Mouse (Mus musculus) fat pad, adult 2 months (tissue): ENCODE results near the gene Acsm2.
"Not testable (repeated sequence)": the region's sequence is repeated elsewhere in the genome, so short reads cannot be mapped to it uniquely, and the experiment has no call there.

ENCODE experiments used
- DNase-seq: peaks from one replicate; pipeline ENCODE4 v3.0.0-alpha.2; 2011; ENCODE audit warnings: low read depth, low spot score; ENCODE audit errors: extremely low read depth

Gene Acsm2

GRCm38 (mm10) chr7:119561441-119561840, 7.3 kb downstream of the Acsm2 start:
- no peak for DNase-seq

DNA sequence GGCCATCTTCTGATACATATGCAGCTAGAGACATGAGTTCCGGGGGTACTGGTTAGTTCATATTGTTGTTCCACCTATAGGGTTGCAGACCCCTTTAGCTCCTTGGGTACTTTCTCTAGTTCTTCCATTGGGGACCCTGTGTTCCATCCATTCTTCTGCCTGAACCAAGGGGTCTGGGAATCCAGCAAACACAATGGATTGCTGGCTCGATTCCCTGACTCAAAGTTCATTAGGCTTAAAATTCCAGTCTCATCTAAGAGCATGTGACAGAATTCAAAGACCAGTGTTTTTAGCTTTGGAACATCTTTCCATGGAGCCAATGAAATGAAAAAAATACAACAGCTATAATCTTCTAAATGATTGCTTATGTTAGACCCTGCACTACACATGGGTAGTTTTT, 8.3 kb downstream of the Acsm2 start:
- not testable (repeated sequence) for DNase-seq

GRCm38 (mm10) chr7:119594530-119595107, 40.5 kb downstream of the Acsm2 start:
- no peak for DNase-seq

DNA sequence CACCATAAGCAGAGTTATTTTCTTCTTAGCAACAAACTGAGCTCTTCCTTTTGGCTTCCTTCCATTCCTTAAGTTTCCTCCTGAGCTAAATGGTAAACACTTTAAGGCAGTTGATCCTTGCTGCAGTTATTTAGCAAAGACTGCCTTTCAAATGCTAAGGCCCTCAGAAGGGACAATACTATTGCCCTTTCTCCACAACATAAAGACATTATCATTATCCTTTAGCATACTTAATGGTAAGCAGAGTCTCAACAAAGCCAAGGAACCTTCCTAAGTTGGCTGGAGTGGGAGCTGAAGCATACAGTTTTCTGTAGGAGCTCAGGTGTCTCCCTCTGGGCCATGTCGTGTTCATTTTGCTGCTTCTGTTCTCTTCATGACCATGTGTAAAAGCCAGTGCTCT, 41.2 kb downstream of the Acsm2 start:
- no peak for DNase-seq

GRCm38 (mm10) chr7:119596536-119596935, 42.4 kb downstream of the Acsm2 start:
- DNase-seq, result no peak

DNA sequence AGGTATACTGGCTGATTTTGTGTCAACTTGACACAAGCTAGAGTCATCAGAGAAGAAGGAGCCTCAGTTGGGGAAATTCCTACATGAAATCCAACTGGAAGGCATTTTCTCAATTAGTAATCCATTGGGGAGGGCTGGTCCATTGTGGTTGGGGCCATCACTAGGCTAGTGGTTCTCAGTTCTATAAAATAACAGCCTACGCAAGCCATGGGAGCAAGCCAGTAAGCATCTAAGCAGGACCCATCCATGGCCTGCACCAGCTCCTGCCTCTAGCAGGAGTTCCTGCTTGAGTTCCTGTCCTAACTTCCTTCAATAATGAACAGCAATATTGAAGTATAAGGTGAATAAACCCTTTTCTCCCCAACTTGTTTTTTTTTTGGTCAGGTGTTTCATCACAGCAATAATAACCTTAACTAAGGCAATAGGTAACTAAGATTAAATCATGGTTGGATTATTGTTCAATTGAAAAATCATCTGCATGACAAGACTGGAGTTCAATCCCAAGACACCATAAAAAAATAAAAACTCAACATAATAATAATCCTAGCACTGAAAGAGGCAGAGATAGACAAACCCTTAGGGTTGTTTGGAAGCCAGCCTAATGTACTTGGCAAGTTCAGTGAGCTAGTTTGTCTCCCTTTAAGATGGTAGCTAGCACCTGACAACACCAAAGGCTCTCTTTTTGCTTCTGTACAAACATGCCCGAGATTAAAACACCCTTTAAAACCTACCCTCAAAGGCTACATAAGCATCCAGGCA, 47.2 kb downstream of the Acsm2 start:
- peak; percentile 23 for DNase-seq

DNA sequence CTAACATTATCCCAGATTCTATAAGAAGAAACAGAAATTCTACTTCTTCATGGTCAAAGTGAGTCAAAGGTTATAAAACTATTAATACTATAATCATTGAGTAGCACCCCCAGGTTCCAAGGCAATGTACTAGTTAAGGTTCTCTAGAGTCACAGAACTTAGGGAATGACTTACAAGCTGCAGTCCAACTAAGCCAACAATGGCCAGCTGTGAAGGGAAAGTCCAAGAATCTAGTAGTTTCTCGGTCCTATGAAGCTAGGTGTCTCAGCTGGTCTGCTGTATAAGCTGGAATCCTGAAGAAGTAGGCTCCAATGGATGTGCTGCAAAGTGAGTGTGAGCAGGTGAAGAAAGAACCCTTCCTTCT, 47.8 kb downstream of the Acsm2 start:
- no peak for DNase-seq

DNA sequence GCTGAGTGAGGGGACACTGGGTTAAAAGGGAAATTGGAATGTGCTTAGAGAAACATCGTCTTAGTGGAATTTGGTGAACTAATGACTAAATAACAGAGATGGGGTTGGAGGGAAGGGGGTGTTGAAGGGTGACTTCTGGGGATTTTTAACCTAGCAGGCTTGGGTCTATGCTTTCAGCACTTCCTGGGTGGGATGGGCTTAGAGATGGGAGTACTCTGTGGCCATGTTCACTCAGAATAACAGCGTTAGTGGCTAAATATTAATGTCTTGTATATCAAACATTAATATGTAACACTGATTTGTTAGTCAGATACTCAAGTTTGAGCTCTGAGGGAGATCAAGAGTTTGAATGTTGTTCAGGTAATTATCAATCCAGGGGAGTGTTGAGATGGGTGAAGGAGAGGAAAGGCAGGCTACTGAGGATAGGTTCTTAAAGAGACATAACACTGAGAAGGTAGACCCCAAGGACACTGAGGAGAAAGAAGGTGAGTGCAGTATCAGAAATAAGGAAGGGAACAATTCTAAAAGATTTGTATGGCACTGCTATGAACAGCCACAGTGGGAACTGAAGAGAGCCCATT, 50.9 kb downstream of the Acsm2 start:
- no peak for DNase-seq

DNA sequence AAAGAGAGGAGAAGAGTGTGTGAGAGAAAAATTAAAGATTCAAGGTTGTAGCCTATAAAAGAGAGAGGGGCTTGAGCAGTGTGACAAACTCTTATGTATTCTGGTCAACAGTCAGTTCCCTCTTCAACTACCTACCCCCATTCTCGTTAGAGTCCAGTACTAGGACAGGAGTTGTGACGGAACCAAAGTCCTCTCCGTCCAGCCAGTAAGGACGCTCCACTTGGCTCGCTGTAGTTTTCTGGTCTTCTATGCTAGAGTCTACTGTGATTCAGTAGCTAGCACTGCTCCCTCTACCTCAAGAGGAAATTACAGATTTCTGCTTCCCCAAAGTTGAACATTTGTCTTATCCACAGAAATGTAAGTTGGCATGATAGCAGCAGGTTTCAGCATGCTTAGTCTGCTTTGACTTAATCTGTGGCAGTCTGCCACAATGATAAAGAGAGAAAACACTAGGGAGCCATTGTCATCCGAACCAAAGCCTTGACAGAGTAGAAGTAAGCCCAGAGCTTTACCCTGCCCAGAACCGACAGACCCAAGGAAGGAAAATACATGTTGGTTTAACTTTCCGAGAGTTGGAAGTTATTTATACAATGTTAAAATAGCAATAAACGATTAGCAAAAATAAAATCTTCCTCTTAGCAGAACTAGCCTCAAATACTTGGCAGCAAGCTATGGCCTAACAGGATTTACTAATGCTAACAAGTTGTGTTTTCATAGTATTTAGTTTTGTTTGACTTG, 52.0 kb downstream of the Acsm2 start:
- no peak for DNase-seq

DNA sequence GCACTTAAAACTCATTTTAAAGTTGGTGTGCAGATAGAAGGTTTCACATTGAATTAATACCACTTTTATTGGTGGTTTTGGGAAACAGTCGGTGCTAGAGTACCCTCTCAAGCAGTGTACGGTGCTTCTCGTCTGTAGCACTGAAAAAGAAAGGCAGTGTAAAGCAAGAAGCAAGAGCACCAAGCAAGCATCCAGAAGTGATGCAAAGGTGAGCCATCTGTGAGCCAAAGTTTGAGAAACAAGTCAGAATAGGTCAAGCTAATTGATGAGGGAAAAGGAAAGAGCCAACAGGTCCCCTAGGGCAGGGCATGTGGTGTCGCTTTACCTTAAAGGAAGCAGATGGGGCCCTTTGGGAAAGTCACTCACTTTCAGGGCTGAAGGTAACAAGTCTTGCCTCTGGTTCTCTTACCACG, 52.5 kb downstream of the Acsm2 start, which contains the start of gene Acsm1:
TSS of gene Acsm1 (plus strand) at position 363 of the 413 bp plus-strand sequence.
- DNase-seq, result no peak

GRCm38 (mm10) chr7:119607796-119608515, 53.8 kb downstream of the Acsm2 start:
- no peak for DNase-seq

GRCm38 (mm10) chr7:119616531-119616930, 62.4 kb downstream of the Acsm2 start:
- DNase-seq, result no peak

DNA sequence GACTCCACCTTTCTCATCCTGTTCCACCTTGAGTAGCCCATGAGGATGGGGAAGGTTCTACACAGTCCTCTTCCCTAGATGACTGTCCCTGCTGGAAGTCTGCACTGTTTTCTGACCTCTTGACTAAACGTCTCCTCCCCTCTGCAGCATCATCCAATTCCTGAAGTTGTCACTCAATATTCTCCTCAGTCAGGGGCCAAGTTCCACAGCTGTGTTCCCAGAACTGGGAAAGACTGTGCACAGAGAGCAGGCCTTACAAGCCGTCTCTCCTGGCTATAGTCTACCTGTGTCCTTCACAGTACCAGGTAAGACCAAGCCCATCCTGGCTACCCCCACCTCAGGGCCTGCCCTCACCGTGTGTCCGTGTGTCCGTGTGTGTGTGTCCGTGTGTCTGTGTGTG, 63.5 kb downstream of the Acsm2 start:
- DNase-seq, result no peak

GRCm38 (mm10) chr7:119618209-119618935, 64.2 kb downstream of the Acsm2 start:
- no peak for DNase-seq

GRCm38 (mm10) chr7:119620157-119620556, 66.0 kb downstream of the Acsm2 start:
- no peak for DNase-seq

- no peak for DNase-seq
Measured at GRCm38 (mm10) chr7:119638773-119639172, 84.6 kb downstream of the Acsm2 start.

GRCm38 (mm10) chr7:119642307-119642706, 88.2 kb downstream of the Acsm2 start:
- DNase-seq, result no peak
